Mouse (Mus musculus): ENCODE results near the gene Ldhb.

- TF ChIP-seq POLR2A (IDR thresholded peaks at IDR 0.05; ENCODE audit: insufficient read length, low read depth), result no peak
- no peak for TF ChIP-seq MYOD1 (IDR thresholded peaks at IDR 0.05; ENCODE audit: control insufficient read depth in 1 of 3, insufficient read length in 2 of 3, low read depth in 2 of 3)
- TF ChIP-seq USF1 (IDR thresholded peaks at IDR 0.05; ENCODE audit: low read depth), result no peak
- TF ChIP-seq TCF12 (IDR thresholded peaks at IDR 0.05; ENCODE audit: insufficient read depth, poor library complexity, severe bottlenecking), result no peak
- no peak for TF ChIP-seq E2F4 (IDR thresholded peaks at IDR 0.05; ENCODE audit: insufficient read depth)
These were observed 35.0 kb upstream of the Ldhb start for GRCm38 (mm10) chr6:142542800-142543175.

Data from myocyte (in vitro differentiated cells).